Mouse (Mus musculus): ENCODE data around the gene Col4a4. TPM values are rescaled to one million over a fixed set of nuclear protein-coding genes. Genes with fewer than 3 reads are reported as not detected.

The Col4a4 gene
- polyA plus RNA-seq, 1 experiment from 2014 or later = 0.25 TPM

DNA sequence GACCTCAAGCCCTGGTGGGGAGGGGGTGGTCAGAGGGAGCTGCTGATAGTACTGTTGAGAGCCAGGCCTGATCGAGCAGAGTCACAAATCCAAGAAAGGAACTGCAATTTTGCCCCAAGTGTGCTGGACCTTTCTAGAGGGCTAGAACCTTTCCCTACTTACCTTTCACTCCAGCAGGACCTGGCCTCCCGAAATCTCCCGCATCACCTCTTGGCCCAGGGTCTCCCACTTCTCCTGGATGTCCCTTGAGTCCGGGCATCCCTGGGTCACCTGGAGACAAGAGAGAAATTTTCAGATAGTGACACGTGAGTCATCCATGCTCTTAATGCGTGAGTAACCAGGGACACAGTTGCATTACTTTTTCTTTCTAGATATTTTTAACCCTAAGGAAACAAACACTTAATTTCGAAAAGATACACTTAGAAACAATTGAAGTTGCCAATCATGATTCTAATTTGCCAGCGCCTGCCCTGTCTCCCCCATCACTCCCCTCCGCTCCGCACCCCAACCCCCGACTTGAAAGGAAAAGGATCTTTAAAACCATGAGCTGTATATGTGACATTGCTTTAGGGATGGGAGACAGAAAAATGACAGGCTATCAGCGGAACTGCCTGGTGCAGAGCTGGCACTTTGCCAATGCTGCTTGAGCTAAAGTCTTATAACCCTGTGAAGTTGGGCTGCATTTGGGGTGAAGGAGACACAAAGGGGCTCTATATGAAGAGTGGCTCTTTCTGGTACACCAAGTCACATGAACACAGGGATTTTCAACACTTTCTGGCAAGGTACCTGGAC, 106.8 kb downstream of the Col4a4 start:
- Histone ChIP-seq H3K36me3 (replicated peaks; ENCODE audit: control insufficient read depth, insufficient read depth, low read depth, low read length) (no peaks in the 10 kb centered on the region), H3K27me3 (ENCODE audit: control insufficient read depth, insufficient read depth, low read length) (no peaks in the 10 kb centered on the region), H3K9me3 (replicated peaks; ENCODE audit: control insufficient read depth, low read length) (no peaks in the 10 kb centered on the region), H3K27ac (replicated peaks; ENCODE audit: low read depth, low read length) (no peak overlapping the region), H3K4me1 (ENCODE audit: control insufficient read depth, insufficient read depth, low read length) (no peaks in the 10 kb centered on the region), H3K4me3 (ENCODE audit: low read depth, low read length) (no peak overlapping the region), H3K9ac (replicated peaks; ENCODE audit: low read length) (no peak overlapping the region), H3K4me2 (ENCODE audit: low read depth, low read length) (no peak overlapping the region)
- no peak for DNase-seq (ENCODE audit: low spot score)
- ATAC-seq (replicated peaks; ENCODE audit: insufficient number of reproducible peaks, low FRiP score, low TSS enrichment, low read depth) = no peak
- WGBS = 88% methylated on average over 12 of the region's 12 CpGs

GRCm38 (mm10) chr1:82476746-82477145, 109.9 kb downstream of the Col4a4 start:
- 6% methylated on average over 9 of the region's 9 CpGs for WGBS
- ATAC-seq (replicated peaks; ENCODE audit: insufficient number of reproducible peaks, low FRiP score, low TSS enrichment, low read depth) = peak; percentile 40; the same call in 1 of the 2 replicates
- Histone ChIP-seq H3K9ac (replicated peaks; ENCODE audit: low read length) (no peak overlapping the region), H3K4me1 (ENCODE audit: control insufficient read depth, insufficient read depth, low read length) (no peaks in the 10 kb centered on the region), H3K27me3 (ENCODE audit: control insufficient read depth, insufficient read depth, low read length) (no peaks in the 10 kb centered on the region), H3K4me3 (ENCODE audit: low read depth, low read length) (no peak overlapping the region), H3K4me2 (ENCODE audit: low read depth, low read length) (no peak overlapping the region), H3K27ac (replicated peaks; ENCODE audit: low read depth, low read length) (no peak overlapping the region), H3K36me3 (replicated peaks; ENCODE audit: control insufficient read depth, insufficient read depth, low read depth, low read length) (no peaks in the 10 kb centered on the region), H3K9me3 (replicated peaks; ENCODE audit: control insufficient read depth, low read length) (no peaks in the 10 kb centered on the region)
- DNase-seq (ENCODE audit: low spot score) = peak; percentile 75

GRCm38 (mm10) chr1:82476256-82476655, 110.4 kb downstream of the Col4a4 start:
- 40% methylated on average over 11 of the region's 11 CpGs for WGBS

DNA sequence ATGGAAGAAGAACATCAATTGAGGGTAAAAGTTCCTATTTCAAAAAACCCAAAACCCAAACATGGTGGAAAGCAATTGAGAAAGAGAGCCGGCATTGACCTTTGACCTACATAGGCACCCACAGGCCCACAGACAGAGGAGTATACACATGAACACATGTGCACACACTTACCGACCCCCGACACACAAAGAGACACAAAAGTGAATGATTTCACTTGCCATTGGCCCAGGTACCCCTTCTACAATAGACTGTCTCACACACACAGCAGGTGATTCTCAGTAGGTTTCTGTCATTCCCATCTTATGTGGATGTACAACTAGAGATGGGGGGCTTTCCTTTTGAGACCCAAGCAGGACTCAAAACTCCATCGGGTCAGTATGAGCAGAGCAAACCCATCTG, 110.8 kb downstream of the Col4a4 start:
- no peaks in the 10 kb centered on the region for H3K9me3 ChIP-seq (replicated peaks; ENCODE audit: control insufficient read depth, low read length)
- H3K27ac ChIP-seq (replicated peaks; ENCODE audit: low read depth, low read length) = no peak overlapping the region
- DNase-seq (ENCODE audit: low spot score) (no peak), ATAC-seq (replicated peaks; ENCODE audit: insufficient number of reproducible peaks, low FRiP score, low TSS enrichment, low read depth) (no peak)
- H3K9ac ChIP-seq (replicated peaks; ENCODE audit: low read length) = no peak overlapping the region
- H3K27me3 ChIP-seq (ENCODE audit: control insufficient read depth, insufficient read depth, low read length) = no peaks in the 10 kb centered on the region
- H3K4me1 ChIP-seq (ENCODE audit: control insufficient read depth, insufficient read depth, low read length) = no peaks in the 10 kb centered on the region
- H3K36me3 ChIP-seq (replicated peaks; ENCODE audit: control insufficient read depth, insufficient read depth, low read depth, low read length) = no peaks in the 10 kb centered on the region
- no peak overlapping the region for H3K4me2 ChIP-seq (ENCODE audit: low read depth, low read length)
- no peak overlapping the region for H3K4me3 ChIP-seq (ENCODE audit: low read depth, low read length)
- 62% methylated on average over 4 of the region's 4 CpGs for WGBS

More at GRCm38 (mm10) chr1:82476256-82476655, 110.4 kb downstream of the Col4a4 start:
- ATAC-seq (replicated peaks; ENCODE audit: insufficient number of reproducible peaks, low FRiP score, low TSS enrichment, low read depth) = peak; percentile 21; the same call in 1 of the 2 replicates
- Histone ChIP-seq H3K4me1 (ENCODE audit: control insufficient read depth, insufficient read depth, low read length) (no peaks in the 10 kb centered on the region), H3K36me3 (replicated peaks; ENCODE audit: control insufficient read depth, insufficient read depth, low read depth, low read length) (no peaks in the 10 kb centered on the region), H3K27me3 (ENCODE audit: control insufficient read depth, insufficient read depth, low read length) (no peaks in the 10 kb centered on the region), H3K4me2 (ENCODE audit: low read depth, low read length) (no peak overlapping the region), H3K4me3 (ENCODE audit: low read depth, low read length) (no peak overlapping the region), H3K9me3 (replicated peaks; ENCODE audit: control insufficient read depth, low read length) (no peaks in the 10 kb centered on the region), H3K27ac (replicated peaks; ENCODE audit: low read depth, low read length) (no peak overlapping the region), H3K9ac (replicated peaks; ENCODE audit: low read length) (no peak overlapping the region)
- DNase-seq (ENCODE audit: low spot score) = peak; percentile 72

GRCm38 (mm10) chr1:82475254-82475653, 111.4 kb downstream of the Col4a4 start:
- DNase-seq (ENCODE audit: low spot score) = no peak
- no peak for ATAC-seq (replicated peaks; ENCODE audit: insufficient number of reproducible peaks, low FRiP score, low TSS enrichment, low read depth)
- Histone ChIP-seq H3K36me3 (replicated peaks; ENCODE audit: control insufficient read depth, insufficient read depth, low read depth, low read length) (no peaks in the 10 kb centered on the region), H3K9me3 (replicated peaks; ENCODE audit: control insufficient read depth, low read length) (no peaks in the 10 kb centered on the region), H3K27ac (replicated peaks; ENCODE audit: low read depth, low read length) (no peak overlapping the region), H3K27me3 (ENCODE audit: control insufficient read depth, insufficient read depth, low read length) (no peaks in the 10 kb centered on the region), H3K4me1 (ENCODE audit: control insufficient read depth, insufficient read depth, low read length) (no peaks in the 10 kb centered on the region), H3K4me3 (ENCODE audit: low read depth, low read length) (no peak overlapping the region), H3K9ac (replicated peaks; ENCODE audit: low read length) (no peak overlapping the region), H3K4me2 (ENCODE audit: low read depth, low read length) (no peak overlapping the region)
- WGBS = 76% methylated on average over 5 of the region's 5 CpGs

GRCm38 (mm10) chr1:82474461-82474961, 112.1 kb downstream of the Col4a4 start:
- Histone ChIP-seq H3K36me3 (replicated peaks; ENCODE audit: control insufficient read depth, insufficient read depth, low read depth, low read length) (no peaks in the 10 kb centered on the region), H3K4me3 (ENCODE audit: low read depth, low read length) (no peak overlapping the region), H3K27ac (replicated peaks; ENCODE audit: low read depth, low read length) (no peak overlapping the region), H3K4me2 (ENCODE audit: low read depth, low read length) (no peak overlapping the region), H3K9me3 (replicated peaks; ENCODE audit: control insufficient read depth, low read length) (no peaks in the 10 kb centered on the region), H3K4me1 (ENCODE audit: control insufficient read depth, insufficient read depth, low read length) (no peaks in the 10 kb centered on the region), H3K9ac (replicated peaks; ENCODE audit: low read length) (no peak overlapping the region), H3K27me3 (ENCODE audit: control insufficient read depth, insufficient read depth, low read length) (no peaks in the 10 kb centered on the region)
- WGBS = 30% methylated on average over 4 of the region's 4 CpGs
- no peak for ATAC-seq (replicated peaks; ENCODE audit: insufficient number of reproducible peaks, low FRiP score, low TSS enrichment, low read depth)
- DNase-seq (ENCODE audit: low spot score) = no peak

GRCm38 (mm10) chr1:82473467-82473866, 113.2 kb downstream of the Col4a4 start:
- no peak overlapping the region for H3K27ac ChIP-seq (replicated peaks; ENCODE audit: low read depth, low read length)

GRCm38 (mm10) chr1:82470516-82471225, 116.0 kb downstream of the Col4a4 start:
- H3K27me3 ChIP-seq (ENCODE audit: control insufficient read depth, insufficient read depth, low read length) = no peaks in the 10 kb centered on the region

More at GRCm38 (mm10) chr1:82473467-82473866, 113.2 kb downstream of the Col4a4 start:
- no peaks in the 10 kb centered on the region for H3K4me1 ChIP-seq (ENCODE audit: control insufficient read depth, insufficient read depth, low read length)
- no peaks in the 10 kb centered on the region for H3K9me3 ChIP-seq (replicated peaks; ENCODE audit: control insufficient read depth, low read length)
- H3K36me3 ChIP-seq (replicated peaks; ENCODE audit: control insufficient read depth, insufficient read depth, low read depth, low read length) = no peaks in the 10 kb centered on the region
- H3K27me3 ChIP-seq (ENCODE audit: control insufficient read depth, insufficient read depth, low read length) = no peaks in the 10 kb centered on the region
- H3K4me2 ChIP-seq (ENCODE audit: low read depth, low read length) = no peak overlapping the region
- ATAC-seq (replicated peaks; ENCODE audit: insufficient number of reproducible peaks, low FRiP score, low TSS enrichment, low read depth) (no peak), DNase-seq (ENCODE audit: low spot score) (no peak)
- H3K9ac ChIP-seq (replicated peaks; ENCODE audit: low read length) = no peak overlapping the region
- no peak overlapping the region for H3K4me3 ChIP-seq (ENCODE audit: low read depth, low read length)

More at GRCm38 (mm10) chr1:82470516-82471225, 116.0 kb downstream of the Col4a4 start:
- Histone ChIP-seq H3K4me3 (ENCODE audit: low read depth, low read length) (no peak overlapping the region), H3K4me1 (ENCODE audit: control insufficient read depth, insufficient read depth, low read length) (no peaks in the 10 kb centered on the region), H3K9ac (replicated peaks; ENCODE audit: low read length) (no peak overlapping the region), H3K4me2 (ENCODE audit: low read depth, low read length) (no peak overlapping the region), H3K36me3 (replicated peaks; ENCODE audit: control insufficient read depth, insufficient read depth, low read depth, low read length) (no peaks in the 10 kb centered on the region), H3K9me3 (replicated peaks; ENCODE audit: control insufficient read depth, low read length) (no peaks in the 10 kb centered on the region), H3K27ac (replicated peaks; ENCODE audit: low read depth, low read length) (no peak overlapping the region)
- 89% methylated on average over 10 of the region's 10 CpGs for WGBS
- ATAC-seq (replicated peaks; ENCODE audit: insufficient number of reproducible peaks, low FRiP score, low TSS enrichment, low read depth) (no peak), DNase-seq (ENCODE audit: low spot score) (no peak)

Data from embryonic facial prominence, embryonic 11.5 days (tissue).